Mouse (Mus musculus) lung, postnatal 0 days (tissue): ENCODE results near the gene Efna2.

Experiments used
- CTCF ChIP-seq: IDR thresholded peaks from 2 replicates; pipeline ENCODE4 v1.5.1; 2016; ENCODE audit warnings: antibody characterized with exemption, mild to moderate bottlenecking
- EP300 ChIP-seq: IDR thresholded peaks from 2 replicates; pipeline ENCODE4 v1.6.1; 2016; ENCODE audit warnings: antibody characterized with exemption, mild to moderate bottlenecking, control low read depth

DNA sequence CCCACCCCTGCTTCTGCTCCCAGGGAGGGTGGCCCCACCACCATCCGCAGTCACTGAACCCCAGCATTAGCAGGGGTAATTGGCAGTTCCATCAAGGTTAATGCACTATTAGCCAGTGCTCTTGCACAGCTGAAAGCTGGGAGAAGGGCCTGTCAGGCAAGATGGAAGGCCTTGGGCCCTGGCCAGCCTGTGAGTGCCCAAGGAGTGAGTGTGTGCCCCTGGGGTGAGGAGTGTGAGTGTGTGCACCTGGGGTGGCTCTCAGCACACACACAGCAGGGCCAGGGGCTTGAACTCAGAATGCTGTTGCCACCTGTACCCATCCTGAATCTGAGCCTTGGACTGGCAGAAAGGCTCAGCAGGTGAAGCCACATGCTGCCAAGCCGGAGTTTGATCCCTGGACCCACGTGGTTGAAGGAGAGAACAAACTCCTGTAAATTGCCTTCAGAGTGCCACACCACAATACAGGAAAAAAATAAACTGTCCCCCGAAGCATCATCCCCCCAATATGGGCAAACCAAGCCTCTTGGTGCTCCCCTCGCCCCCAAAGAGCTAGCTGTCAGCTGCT is 2.9 kb upstream of the Efna2 start:
- no peak for TF ChIP-seq CTCF
- TF ChIP-seq EP300: no peak
